Mouse (Mus musculus) brain, adult 2 months (tissue): ENCODE measurements around the gene Nhsl1.

Source experiments
- DNase-seq: peaks from one replicate; pipeline ENCODE4 v3.0.0; 2011; ENCODE audit warnings: low read depth, low spot score

The Nhsl1 gene

DNA sequence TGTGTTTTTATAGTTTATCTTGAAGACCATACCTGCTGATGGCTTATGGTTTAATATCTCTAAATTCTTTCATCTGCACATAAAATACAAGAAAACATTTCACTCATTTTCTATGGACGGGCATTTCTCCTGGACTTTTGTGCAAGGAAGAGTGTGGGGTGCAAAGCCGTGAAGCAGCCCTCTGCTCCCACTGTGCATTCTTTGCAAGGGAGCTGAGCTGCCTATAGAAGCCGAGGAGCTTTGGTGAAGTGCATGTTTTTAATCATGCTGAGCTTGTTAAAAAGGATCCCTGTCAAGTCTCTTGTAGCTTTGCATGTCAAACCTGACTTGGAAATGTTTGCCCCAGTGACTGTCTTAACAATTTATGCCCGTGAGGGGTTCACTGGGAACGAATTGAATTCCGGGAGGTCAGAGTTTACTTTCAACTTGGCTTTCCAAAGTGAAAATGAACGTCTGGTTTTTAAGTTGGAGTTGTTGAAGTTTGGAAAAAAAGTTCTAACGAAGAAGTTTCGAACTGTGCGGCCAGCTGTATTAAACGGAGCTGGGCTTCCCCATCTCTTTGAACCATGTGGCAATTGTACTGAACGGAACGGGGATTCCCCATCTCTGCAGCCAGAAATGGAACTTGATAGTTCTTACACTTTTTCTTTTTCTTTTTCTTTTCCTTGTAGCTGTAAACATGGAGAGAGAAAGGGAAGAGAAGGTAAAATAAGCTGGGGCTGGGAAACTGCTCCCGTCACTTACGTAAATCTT is 22.8 kb downstream of the Nhsl1 start:
- DNase-seq: no peak

DNA sequence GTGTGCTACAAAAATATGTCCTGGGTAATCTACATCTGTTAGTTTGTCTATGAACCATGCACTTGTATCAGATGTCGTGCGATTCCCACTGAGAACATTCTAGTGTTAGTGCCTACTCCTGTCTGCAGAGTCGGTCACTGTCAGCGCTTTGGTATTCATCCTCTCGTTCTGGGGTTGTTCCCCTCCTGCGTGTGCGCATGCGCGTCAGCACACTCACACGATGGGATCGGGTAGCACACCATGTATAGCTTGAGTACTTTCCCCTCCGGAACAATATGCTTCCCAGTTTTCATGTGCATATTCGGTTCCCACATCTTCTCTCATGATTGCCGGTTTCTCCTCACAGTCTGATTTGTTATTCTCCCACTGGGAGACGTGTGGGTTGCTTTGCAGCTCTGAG is 28.4 kb downstream of the Nhsl1 start:
- peak; percentile 23 for DNase-seq

DNA sequence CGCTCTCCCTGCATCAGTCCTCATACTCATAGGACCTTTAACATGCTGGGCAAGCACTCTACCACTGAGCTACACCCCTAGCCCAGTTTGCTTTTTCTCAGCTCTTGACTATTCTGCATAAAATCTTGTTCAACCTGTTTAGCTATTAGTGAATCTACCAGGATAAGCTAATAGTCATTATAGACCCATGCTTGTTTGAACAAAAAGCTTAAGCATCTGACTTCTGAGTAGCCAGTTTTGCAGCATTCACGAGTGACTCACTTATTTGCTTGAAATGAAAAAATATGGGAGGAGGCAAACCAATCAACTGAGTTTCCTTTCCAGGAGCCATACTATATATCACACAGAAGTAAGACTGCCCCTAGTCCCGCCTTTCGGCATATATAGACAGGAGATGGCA is 32.0 kb downstream of the Nhsl1 start:
- no peak for DNase-seq

DNA sequence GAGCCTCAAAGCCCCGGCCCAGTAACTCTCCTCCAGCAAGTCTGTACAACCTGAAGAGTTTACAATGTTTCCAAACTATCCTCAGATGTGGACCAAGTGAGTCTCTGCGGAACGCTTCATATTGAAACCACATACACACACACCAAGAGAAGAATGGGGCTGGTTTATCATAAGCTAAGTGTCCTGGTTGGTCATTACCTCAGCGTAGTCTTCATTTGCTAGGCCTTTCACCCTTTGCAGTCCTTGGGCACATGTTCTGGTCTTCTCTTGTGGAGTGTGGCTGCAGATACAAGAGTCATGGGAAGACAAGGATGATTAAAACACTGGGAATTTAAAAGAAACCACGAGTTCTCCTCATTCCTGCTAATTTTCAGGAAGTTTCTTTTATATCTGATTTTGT is 34.2 kb downstream of the Nhsl1 start:
- no peak for DNase-seq

DNA sequence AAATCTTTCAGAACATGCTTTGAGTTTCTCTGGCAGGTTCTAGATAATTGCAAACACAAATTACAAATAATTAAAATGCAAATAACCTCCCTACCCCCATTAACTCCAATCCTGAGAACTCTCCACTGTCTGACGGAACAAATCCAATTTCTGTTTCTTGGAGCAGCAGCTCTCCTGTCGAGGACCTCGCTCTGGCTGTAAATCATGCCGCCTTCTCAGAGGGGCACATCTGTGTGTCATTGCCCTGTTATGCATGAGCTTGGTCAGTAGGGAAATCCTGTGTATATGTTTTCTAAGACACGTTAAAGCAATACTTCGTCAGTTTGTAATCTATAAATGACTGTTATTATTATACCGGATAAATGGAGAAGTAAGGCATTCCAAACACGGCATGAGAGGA is 35.3 kb downstream of the Nhsl1 start:
- DNase-seq: no peak

DNA sequence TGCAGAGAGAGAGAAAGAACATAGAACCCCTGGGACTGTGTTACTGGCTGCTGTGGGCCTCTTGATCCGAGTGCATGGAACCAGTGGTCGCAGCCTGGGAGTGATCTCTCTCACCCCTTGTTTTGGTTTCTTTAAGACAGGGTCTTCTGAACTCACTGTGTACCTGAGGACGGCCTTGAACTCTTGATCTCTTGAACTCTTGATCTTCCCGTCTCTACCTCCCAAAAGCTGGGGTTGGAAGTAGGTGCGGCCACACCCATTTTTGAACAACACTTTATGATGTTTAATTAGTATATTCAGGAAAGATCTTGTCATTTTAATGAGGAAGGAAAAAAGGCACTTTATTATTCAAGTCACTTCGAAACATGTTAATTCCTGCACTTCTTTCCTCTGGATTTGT is 37.7 kb downstream of the Nhsl1 start:
- DNase-seq: no peak

DNA sequence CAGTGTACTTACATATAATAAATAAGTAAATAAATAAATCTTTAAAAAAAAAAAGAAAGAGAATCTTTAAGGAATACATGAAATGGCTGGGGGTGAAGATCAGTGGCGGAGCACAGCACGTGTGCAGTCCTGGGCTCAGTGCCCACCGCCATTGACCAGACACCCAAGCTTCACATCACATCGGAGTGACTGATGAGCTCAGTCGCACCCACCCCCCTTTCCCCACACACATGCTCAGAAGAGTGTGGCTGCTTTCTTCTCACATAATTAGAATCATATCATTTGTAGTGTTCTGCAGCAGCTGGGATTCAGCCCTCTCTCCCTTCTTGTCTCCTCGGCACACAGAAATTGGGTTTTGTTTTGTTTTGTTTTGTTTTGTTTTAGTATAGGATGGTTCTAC is 38.4 kb downstream of the Nhsl1 start:
- no peak for DNase-seq

DNA sequence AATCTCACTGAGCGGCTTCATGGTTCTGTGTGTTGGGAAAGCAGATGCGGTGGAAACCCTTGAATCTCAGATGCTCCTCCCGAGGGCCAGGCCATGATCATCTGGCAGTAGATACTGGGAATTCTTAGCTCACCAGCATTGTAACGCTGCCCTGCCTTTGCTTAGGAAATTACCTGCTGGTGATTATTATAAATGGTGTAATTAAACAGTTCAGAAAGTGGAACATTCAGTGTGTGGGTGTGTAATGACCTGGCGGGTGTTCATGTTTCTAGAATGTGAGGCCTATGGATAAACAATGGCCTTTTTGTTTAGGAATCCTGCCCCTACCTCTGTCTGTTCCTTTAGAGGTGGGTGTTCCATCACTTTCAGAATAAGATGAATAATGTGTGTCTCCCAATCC is 39.7 kb downstream of the Nhsl1 start:
- no peak for DNase-seq

DNA sequence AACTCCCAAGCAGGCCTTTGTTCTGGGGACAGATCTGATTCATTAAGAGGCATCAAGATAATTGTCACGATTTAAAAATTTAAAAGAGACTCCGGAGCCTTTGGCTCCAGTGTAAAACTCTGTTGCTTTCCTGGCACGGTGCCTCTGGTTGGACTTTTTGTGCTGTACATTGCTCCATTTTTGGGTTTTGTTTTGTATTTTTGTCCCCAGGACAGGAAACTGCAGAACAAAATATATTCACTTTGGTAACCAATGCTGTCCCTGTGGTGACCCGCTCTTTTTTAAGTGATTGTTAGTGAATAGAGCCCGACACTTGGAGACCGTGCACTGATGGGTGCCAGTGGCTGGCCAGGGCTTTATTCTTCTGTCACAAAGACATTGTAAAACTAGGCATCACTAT is 41.4 kb downstream of the Nhsl1 start:
- peak; percentile 12 for DNase-seq

DNA sequence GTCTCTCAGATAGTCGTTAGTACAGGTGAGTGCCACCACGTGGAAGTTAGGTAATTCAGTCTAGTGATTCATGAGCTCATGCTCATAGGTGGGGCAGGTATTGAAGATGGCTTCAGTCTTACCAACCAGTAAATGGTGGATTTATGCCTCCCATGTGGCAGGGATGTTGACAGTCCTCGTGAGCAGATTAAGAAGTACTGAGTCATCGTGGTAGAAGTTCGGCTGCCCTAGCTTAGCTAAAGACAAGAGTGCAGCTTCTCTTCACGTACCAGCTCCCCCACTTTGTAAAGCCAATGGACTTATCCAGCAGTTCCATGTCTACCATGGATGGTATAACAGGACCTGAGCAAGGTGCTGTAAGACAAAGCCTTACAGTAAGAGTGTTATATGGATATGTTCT is 46.6 kb downstream of the Nhsl1 start:
- DNase-seq: no peak

DNA sequence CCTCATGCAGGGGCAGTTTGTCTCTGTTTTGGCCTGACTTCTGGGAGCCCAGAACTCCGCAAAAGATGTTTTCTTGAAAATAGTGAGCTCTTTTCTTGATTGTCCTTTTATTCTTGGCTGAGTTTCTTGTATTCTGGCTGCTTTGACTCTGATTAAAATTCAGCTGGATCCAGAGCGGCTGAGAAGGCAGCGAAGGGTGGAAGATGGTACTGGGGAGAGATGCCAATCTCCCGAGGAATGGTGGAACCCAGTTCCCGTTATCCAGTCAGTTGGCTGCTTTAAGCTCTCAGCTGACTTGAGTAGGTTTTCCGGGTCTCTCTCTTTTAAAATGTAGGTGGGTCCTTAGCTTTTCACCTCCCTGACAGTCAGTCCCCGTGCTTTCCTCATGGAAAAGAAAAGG is 47.9 kb downstream of the Nhsl1 start:
- peak; percentile 31 for DNase-seq

DNA sequence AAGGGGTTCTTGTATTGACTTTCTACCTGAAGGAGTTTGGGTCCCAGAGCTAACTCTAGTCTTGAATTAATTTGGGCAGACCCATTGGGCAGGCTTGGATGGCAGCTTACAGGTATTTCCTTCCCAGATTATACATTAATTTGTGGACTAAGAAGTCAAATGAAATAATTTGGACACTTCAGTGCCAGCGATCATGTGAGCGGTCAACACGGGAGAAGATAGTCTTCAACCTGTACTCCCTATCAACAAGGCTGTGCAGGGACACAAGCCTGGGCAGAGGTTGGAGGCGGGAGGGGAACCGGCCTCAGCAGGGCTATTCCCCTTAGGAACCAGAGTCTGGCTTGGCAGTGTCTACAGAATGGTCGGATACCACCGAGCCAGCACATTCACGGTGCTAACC is 49.3 kb downstream of the Nhsl1 start:
- no peak for DNase-seq

DNA sequence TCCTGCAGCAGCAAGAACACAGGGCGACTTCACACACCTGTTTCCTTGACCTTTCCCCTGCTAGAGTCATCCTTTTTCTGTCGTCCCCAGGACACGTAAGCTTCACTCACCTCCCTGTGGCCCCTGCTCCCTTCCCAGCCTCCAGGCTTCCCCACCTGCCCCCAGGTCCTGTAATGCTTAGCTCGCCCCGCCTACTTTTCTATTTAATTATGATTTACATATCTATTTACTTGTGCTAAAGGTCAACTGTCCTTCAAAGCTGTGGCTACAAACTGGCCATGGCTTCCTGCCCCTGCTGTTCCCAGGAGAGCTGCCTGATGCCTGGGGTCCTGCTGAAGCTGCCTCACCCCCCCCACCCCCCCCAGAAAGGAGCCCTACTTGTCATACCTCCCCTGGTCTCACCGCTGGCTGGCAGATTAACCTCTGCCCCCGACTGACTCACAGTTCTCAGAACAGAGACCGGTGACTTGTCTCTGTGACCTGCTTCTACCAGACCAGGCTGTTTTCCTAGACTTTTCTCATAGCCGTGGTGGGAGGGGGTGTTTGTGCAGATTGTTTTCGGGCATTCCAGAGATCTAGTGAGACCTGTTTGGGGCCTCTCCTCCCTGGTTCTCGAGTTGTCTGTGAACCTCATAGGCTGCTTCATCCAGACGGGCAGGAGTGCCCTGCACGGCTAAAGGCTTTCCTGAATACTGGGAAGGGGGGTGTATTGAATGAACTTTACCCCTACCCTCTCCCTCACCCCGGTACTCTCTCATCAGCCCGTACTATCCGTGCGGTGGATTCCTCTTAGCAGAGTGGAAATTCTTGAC is 51.9 kb downstream of the Nhsl1 start:
- DNase-seq: no peak

DNA sequence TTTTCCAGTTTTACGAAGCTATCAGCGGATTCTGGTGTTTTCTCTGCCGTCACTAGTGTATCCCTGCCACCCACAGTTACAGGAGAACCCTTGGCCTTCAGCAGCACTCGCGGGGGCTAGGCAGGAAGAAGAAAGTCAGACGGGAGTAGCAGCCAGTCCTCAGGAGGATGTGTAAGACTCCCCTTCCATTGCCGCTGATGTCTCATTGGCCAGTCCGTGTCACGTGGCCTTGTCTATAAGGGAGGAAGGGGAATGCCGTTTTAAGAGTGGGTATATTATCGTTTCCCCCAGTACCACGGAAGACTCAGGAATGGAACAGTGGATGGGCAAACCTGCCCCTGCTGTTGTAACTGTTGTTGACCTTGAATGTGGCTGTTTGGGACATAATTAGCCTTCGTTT is 53.1 kb downstream of the Nhsl1 start:
- DNase-seq: peak; percentile 32

DNA sequence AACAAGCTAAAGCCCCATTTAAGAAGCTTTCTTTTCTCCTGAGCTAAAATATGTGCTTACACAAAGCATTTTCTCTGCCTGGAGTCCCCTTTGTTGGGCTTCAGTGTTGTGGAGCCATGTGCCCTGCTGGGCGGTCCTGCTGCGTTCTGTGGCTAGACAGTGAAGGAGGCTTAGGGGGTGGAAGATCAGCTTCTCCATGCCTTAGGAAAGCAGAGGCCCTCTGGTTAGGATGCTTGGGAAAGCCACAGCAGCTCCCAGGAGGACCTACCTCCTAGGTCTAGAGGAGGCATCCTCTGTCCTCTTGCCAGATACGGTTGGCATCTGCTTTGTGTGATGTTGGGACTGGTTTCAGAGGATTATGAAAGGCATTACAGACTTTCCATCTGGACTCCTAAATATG is 56.5 kb downstream of the Nhsl1 start:
- no peak for DNase-seq

DNA sequence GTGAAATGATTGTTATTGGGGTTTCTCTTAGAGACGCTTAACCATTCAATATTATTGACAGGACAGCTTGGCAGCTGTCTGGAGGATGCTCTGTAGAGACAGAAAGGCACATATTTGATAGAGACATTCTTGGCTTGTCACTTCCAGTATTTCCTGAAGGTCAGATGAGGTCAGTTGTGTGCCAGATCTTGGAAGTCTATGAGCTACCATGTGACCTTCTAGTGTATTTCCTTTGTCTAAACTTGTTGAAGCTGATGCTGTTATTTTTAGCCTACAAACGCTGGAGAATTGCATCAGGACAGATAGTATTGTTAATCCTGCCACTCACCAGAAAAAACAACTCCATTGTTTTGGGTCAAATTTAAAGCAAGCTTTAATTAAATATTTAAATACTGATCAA is 66.0 kb downstream of the Nhsl1 start:
- no peak for DNase-seq

DNA sequence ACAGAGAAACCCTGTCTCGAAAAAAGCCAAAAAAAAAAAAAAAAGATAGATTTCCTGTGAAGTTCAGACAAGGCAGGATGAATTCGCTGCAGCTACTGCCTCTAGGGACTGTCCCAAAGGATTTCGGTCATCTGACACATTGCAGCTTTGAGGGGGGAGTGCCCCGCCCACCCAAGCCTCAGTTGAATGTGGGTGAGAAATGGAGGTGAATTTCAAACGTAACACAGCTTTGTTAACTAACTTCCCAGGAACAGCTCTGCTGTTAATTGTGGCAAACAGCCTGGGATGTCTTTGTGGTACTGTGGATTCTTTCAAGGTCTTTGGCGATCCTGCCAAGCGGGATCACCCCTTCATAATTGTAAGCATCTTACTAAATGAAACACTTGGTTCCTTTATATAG is 67.4 kb downstream of the Nhsl1 start:
- no peak for DNase-seq

DNA sequence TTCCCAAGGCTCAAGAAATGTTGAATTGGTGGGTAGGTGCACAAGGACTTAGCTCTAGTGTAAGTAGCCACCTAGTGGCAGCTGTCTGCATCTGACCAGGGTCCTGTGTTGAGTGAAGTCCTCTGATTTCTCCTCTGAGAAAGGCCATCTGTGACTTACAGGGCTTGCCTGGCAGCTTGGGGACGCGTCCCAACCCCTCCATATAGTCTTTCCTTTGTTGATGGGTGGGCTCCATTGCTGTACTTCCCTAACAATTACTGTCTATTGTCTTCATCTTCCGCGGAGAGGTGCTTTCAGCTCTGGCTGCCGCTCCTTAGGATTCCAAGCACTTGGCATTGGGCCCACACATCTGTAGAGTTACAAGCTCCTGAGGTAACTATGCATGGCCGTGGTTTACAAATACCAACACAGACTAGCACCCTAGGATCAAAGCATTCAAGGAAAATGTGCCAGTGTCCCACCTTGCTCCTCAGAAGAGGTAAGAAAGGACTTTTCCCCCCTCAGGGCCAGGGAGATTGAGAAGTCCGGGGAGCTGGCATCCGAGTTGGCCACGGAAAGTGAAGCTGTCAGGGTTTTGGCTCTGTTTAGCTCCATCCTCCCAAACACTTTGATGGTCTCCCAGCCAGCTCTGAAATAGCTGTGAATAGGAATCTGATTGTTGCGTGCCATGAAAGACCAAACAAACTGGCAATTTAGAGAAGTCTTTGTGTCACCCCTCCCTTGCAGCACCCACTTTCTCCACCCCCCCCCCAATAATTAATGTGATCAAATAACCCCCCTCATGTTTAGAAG is 70.2 kb downstream of the Nhsl1 start:
- DNase-seq: peak; percentile 85

DNA sequence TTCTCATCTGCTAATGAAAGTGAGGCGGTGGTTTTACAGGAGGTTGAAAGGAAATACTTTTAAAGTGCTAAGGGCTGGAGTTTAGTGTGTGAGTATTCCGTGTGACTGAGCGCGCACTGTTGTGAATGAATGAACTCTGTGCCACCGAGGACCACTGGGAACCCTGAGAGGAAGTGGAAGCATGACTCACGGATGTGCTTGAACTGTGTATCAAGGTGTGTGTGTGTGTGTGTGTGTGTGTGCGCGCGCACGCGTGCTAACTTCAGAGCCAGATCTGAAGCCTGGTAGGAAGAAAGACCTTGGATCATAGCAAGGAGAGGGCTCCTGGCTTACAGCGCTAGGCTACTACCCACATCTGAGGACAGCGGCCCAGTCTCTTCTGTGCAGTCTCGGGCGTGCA is 71.2 kb downstream of the Nhsl1 start:
- DNase-seq: no peak

DNA sequence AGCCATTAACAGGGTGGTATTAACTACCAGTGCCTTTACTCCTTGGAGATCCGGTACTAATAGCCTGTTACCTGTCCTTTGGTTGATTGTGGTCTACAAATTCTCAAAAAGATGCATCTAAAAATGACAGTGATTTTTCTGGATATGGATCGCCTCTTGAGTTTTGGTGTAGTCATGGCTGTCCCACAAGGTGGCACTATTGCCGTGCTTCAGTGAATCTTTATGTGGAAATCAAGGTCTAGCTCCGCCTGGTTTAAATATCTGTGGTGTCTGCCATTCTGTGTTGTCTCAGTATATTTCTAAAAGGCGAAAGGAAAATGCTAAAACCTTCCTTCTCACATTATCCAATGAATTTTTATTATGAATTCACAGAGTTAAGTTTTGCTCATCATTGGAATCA is 72.8 kb downstream of the Nhsl1 start:
- peak; percentile 80 for DNase-seq

DNA sequence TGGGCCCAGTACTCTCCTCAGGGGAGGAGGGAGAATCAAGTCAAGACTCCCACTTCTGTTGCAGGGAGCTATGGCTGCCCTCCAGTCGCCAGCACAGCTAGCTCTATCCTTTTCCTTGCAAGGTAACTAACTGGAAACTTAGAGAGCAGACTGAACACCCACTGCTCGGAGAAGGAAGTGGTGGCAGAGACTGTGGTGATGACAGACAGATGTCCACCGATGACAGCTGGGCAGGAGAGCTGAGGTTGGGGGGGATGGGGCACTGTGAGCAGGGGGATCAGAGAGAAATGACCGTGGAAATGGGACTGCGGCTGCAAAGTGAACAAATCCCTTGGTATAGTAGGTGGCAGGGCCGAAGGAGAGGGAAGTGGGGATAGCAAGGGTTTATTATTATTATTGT is 73.5 kb downstream of the Nhsl1 start:
- DNase-seq: no peak

DNA sequence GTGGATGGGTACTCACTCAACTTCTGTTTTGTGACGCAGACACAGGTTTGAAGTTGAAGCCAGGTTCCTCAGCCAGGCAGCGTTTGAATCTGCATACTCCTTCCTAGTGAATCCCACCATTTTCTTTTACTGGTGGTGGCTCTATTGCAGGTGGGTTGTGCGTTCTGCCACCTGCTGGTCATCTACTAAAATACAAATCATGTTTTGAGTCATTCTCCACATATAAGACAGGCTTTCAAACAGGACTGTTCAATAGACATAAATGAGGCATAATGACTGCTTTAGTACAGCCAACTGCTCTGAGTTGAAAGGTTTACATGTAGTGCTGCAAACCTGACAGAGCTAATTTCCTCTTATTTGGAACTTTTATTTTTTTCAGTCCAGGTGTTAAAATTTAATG is 75.0 kb downstream of the Nhsl1 start:
- peak; percentile 36 for DNase-seq

DNA sequence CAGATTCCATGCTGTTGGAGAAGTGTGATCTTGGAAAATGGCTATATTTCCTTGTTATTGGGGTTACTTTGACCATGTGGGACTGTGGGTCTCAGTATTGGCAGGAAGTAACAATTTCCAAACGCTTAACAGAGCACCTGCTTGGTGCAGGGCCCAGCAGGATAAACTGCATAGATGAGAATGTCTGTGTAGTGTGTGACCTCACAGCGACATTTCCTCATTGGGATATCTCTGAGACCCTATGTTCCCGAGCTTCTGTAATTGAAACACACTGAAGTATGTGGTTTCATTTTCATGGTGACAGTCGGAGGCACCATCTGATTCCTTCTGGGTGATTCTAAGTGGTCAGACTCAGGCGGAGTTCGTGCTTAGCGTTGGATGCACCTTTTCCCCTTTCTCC is 75.5 kb downstream of the Nhsl1 start:
- no peak for DNase-seq
